Mouse (Mus musculus) heart, postnatal 0 days (tissue): ENCODE results near the gene Rnaseh2c. TPM values are rescaled to one million over a fixed set of nuclear protein-coding genes. Genes with fewer than 3 reads are reported as not detected.

Source experiments
- ATAC-seq: fragments of 200-750 bp; cut with Nextera tagmentation; 2 replicates; pipeline ENCODE4 v1.8.0; 2017; ENCODE audit warnings: low read depth, moderate number of reproducible peaks, moderate library complexity; ENCODE audit not compliant: insufficient read depth
- DNase-seq: peaks from one replicate; pipeline ENCODE4 v3.0.0-alpha.2; 2016; ENCODE audit warnings: low spot score
- H3K27ac ChIP-seq: fragments of 300-500 bp; sonication (generic); 2 replicates; pipeline ENCODE4 v1.5.1; 2014; ENCODE audit warnings: low read depth, mild to moderate bottlenecking
- H3K27me3 ChIP-seq: fragments of 300-500 bp; sonication (generic); 2 replicates; pipeline ENCODE4 v1.6.1; 2014; ENCODE audit warnings: low read length, mixed read lengths; ENCODE audit not compliant: control insufficient read depth, insufficient read depth
- H3K36me3 ChIP-seq: fragments of 300-500 bp; sonication (generic); replicated peaks from 2 replicates; pipeline ENCODE4 v1.6.1; 2014; ENCODE audit warnings: low read length, mixed read lengths; ENCODE audit not compliant: control insufficient read depth, insufficient read depth
- H3K4me1 ChIP-seq: fragments of 300-500 bp; sonication (generic); 2 replicates; pipeline ENCODE4 v1.6.1; 2014; ENCODE audit warnings: antibody characterized with exemption; ENCODE audit not compliant: control insufficient read depth, insufficient read depth
- H3K4me2 ChIP-seq: fragments of 300-500 bp; sonication (generic); 2 replicates; pipeline ENCODE4 v1.6.1; 2014; ENCODE audit warnings: low read depth, mild to moderate bottlenecking, low read length, moderate library complexity
- H3K4me3 ChIP-seq: fragments of 300-500 bp; sonication (generic); 2 replicates; pipeline ENCODE4 v1.5.1; 2014; ENCODE audit warnings: low read depth, low read length
- H3K9ac ChIP-seq: fragments of 300-500 bp; sonication (generic); replicated peaks from 2 replicates; pipeline ENCODE4 v1.6.1; 2014; ENCODE audit warnings: low read depth, low read length, mixed read lengths
- H3K9me3 ChIP-seq: fragments of 300-500 bp; sonication (generic); replicated peaks from 2 replicates; pipeline ENCODE4 v1.6.1; 2016; ENCODE audit warnings: low read length; ENCODE audit not compliant: control insufficient read depth
- CTCF ChIP-seq: IDR thresholded peaks from 2 replicates; pipeline ENCODE4 v1.5.1; 2016; ENCODE audit warnings: antibody characterized with exemption, control low read depth, low read depth
- EP300 ChIP-seq: IDR thresholded peaks from 2 replicates; pipeline ENCODE4 v1.6.1; 2016; ENCODE audit warnings: antibody characterized with exemption, low read depth
- WGBS: fragments of 180-500 bp; shearing (Covaris S2); extraction: QIAGEN DNeasy Blood & Tissue Kit; methylation state at CpG from one replicate; pipeline ENCODE4 v1.1.7; 2014; 5-methylcytosine and 5-hydroxymethylcytosine counted together
- polyA plus RNA-seq: library from polyadenylated mRNA; unstranded; fragments of >200 nt; fragmentation: Nextera tagmentation; extraction: Ambion mirVana; gene quantifications from 2 replicates; pipeline ENCODE4 v1.2.1, GENCODE M21; 2015
- total RNA-seq: library from RNA; depleted of rRNA; stranded (reverse); fragments of >200 nt; gene quantifications from 2 replicates; pipeline ENCODE4 v1.2.3, GENCODE M21; 2014; ENCODE audit warnings: low replicate concordance

Gene Rnaseh2c
- total and polyA plus RNA-seq, 2 experiments from 2014 or later, result 51.8 to 57.6 TPM

DNA sequence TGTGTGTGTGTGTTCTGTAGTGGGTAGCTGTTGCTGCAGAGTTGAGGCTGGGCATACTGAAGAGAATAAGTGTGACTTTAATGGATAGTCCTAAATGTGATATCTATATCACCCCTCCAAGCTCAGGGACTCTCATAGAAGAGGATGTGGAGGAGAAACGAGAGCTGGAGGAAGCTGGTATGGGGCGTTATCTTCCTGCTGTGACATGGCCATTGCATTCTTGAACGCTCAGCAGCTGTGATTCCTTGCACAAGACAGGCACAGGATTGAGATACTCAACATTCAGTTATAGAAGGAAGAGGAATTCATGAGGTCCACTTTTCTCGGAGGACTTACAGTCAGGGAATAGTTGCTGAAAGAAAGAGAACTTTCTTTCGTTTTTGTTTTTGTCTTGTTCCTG, 20.2 kb downstream of the Rnaseh2c start:
- 45% methylated on average over 5 of the region's 5 CpGs for WGBS
- Histone ChIP-seq H3K4me1 (no peaks in the 10 kb centered on the region), H3K27ac (no peak overlapping the region), H3K36me3 (no peaks in the 10 kb centered on the region), H3K27me3 (no peaks in the 10 kb centered on the region), H3K9ac (no peak overlapping the region), H3K4me3 (no peak overlapping the region), H3K4me2 (no peak overlapping the region), H3K9me3 (no peaks in the 10 kb centered on the region)
- no peak for DNase-seq
- TF ChIP-seq EP300 (no peak), CTCF (no peak)
- ATAC-seq, result no peak

GRCm38 (mm10) chr19:5625311-5625710, 23.6 kb downstream of the Rnaseh2c start:
- DNase-seq (no peak), ATAC-seq (no peak)
- WGBS, result 82% methylated on average over 8 of the region's 8 CpGs
- H3K4me3 ChIP-seq, result no peak overlapping the region
- no peaks in the 10 kb centered on the region for H3K36me3 ChIP-seq
- TF ChIP-seq EP300 (no peak), CTCF (no peak)
- H3K27ac ChIP-seq, result no peak overlapping the region
- no peaks in the 10 kb centered on the region for H3K27me3 ChIP-seq
- H3K4me1 ChIP-seq, result no peaks in the 10 kb centered on the region
- no peak overlapping the region for H3K4me2 ChIP-seq
- no peaks in the 10 kb centered on the region for H3K9me3 ChIP-seq
- H3K9ac ChIP-seq, result no peak overlapping the region

DNA sequence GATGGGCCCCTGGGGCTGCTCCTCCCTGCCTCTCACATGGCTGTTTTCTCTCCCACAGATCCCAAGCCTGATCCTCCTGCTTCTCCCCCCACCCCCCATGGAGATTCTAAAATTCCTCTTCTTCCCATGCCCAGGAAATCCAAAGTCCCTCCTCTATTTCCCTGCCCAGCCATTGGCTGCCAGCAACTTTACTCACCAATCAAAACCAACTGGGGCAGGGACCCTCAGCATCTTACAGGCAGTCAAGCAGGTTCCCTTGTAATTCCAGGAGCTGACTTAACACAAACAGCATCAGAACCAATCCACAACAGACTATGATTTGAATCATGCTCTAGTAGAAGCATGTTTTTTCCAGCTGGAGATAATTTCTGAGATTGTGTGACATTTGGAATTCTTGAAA, 28.2 kb downstream of the Rnaseh2c start:
- no peaks in the 10 kb centered on the region for H3K36me3 ChIP-seq
- H3K9me3 ChIP-seq, result no peaks in the 10 kb centered on the region
- no peak overlapping the region for H3K9ac ChIP-seq
- TF ChIP-seq EP300 (no peak), CTCF (no peak)
- H3K27ac ChIP-seq, result no peak overlapping the region
- no peak overlapping the region for H3K4me2 ChIP-seq
- no peak overlapping the region for H3K4me3 ChIP-seq
- DNase-seq (no peak), ATAC-seq (no peak)
- no peaks in the 10 kb centered on the region for H3K4me1 ChIP-seq
- no peaks in the 10 kb centered on the region for H3K27me3 ChIP-seq

- 72% methylated on average over 9 of the region's 9 CpGs for WGBS
- TF ChIP-seq CTCF (no peak), EP300 (no peak)
- no peak overlapping the region for H3K9ac ChIP-seq
- no peak overlapping the region for H3K4me3 ChIP-seq
- no peak overlapping the region for H3K27ac ChIP-seq
- no peaks in the 10 kb centered on the region for H3K36me3 ChIP-seq
- no peak for DNase-seq
- H3K4me1 ChIP-seq, result 0 out of 2 replicates have a peak, but pooled peaks cover 8% of the 10 kb centered on the region
- no peaks in the 10 kb centered on the region for H3K27me3 ChIP-seq
- H3K9me3 ChIP-seq, result no peaks in the 10 kb centered on the region
- no peak overlapping the region for H3K4me2 ChIP-seq
- ATAC-seq, result no peak
Measured at GRCm38 (mm10) chr19:5632120-5632519, 30.4 kb downstream of the Rnaseh2c start.

DNA sequence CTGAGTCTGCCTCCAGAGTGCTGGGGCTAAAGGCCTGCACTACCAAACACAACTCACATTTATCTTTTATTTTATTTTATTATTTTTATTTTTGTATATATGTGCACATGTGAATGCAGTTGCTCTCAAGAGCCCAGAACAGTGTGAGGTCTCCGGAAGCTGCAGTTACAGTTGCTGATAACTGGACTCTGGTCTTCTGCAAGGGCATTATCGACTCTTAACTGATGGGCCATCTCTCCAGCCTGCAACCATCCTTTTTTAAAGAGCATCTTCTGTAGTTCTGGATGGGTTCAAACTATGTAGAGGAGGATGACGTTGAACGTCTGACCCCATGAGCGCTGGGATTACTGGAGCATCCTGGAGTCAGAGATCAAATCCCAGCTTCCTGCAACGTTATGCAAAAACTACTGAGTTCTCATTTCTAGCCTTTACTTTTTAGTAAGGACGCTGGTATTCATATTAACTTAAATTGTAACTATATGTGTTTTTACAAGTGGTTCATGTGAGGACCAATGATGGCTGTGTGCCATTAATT, 34.4 kb downstream of the Rnaseh2c start:
- Histone ChIP-seq H3K27me3 (no peaks in the 10 kb centered on the region), H3K9ac (no peak overlapping the region), H3K4me2 (peak overlapping the region; percentile 69; the same call in 1 of the 2 replicates), H3K36me3 (peaks cover 17% of the 10 kb centered on the region), H3K4me1 (peaks cover 16% of the 10 kb centered on the region), H3K27ac (peak overlapping the region; percentile 95), H3K9me3 (no peaks in the 10 kb centered on the region), H3K4me3 (no peak overlapping the region)
- WGBS, result 67% methylated on average over 7 of the region's 7 CpGs
- TF ChIP-seq CTCF (no peak), EP300 (no peak)
- DNase-seq, result no peak
- ATAC-seq, result no peak

DNA sequence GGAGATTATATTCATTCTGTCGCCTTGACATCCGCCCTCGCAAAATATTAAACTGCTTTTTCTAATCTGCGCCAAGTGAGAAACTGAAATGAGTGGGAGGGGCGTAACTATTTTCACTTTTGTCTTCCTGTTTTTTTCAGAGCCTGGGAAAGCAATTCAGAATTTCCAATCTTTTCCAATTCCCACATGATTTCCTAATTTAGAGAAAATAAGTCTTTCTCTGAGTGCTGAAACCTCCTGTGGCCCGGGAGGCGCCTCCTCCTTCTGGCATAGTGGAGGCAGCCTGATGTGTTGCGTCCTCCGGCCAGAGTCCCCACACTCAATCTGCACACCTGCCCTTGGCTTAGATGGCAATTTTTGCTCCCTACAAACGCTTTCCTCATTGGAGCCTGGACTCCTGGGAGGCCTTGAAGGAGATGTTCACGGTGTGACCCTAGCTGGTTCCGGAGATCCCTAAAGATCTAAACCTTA, 34.9 kb downstream of the Rnaseh2c start:
- peak overlapping the region; percentile 70 for H3K4me3 ChIP-seq
- peak; percentile 41 for DNase-seq
- no peaks in the 10 kb centered on the region for H3K9me3 ChIP-seq
- H3K27ac ChIP-seq, result peak overlapping the region; percentile 95
- peaks cover 22% of the 10 kb centered on the region for H3K36me3 ChIP-seq
- ATAC-seq, result no peak
- peaks cover 16% of the 10 kb centered on the region for H3K4me1 ChIP-seq
- H3K27me3 ChIP-seq, result no peaks in the 10 kb centered on the region
- WGBS, result 33% methylated on average over 12 of the region's 12 CpGs
- TF ChIP-seq EP300, result no peak
- TF ChIP-seq CTCF, result no peak
- H3K9ac ChIP-seq, result peak overlapping the region; percentile 86
- peak overlapping the region; percentile 69 for H3K4me2 ChIP-seq
